Mouse (Mus musculus): ENCODE results near the gene Tns1.

Gene Tns1

GRCm38 (mm10) chr1:74031771-74032609 is 92.3 kb downstream of the Tns1 start:
- in situ Hi-C loops (cut with MboI): no loop called here

- in situ Hi-C loops (cut with MboI): no loop called here
Observed at GRCm38 (mm10) chr1:74030901-74031360, 93.3 kb downstream of the Tns1 start.

- in situ Hi-C loops (cut with MboI): no loop called here
Observed at GRCm38 (mm10) chr1:74030285-74030684, 94.0 kb downstream of the Tns1 start.

- in situ Hi-C loops (cut with MboI): no loop called here
Observed at GRCm38 (mm10) chr1:74029669-74030068, 94.6 kb downstream of the Tns1 start.

GRCm38 (mm10) chr1:74028881-74029266 is 95.4 kb downstream of the Tns1 start:
- in situ Hi-C loops (cut with MboI): no loop called here

GRCm38 (mm10) chr1:74028118-74028880 is 96.0 kb downstream of the Tns1 start:
- in situ Hi-C loops (cut with MboI): no loop called here

GRCm38 (mm10) chr1:74027559-74028091 is 96.6 kb downstream of the Tns1 start:
- in situ Hi-C loops (cut with MboI): no loop called here

GRCm38 (mm10) chr1:74026703-74027195 is 97.5 kb downstream of the Tns1 start:
- in situ Hi-C loops (cut with MboI): no loop called here

- in situ Hi-C loops (cut with MboI): no loop called here
Observed at GRCm38 (mm10) chr1:74025651-74026226, 98.5 kb downstream of the Tns1 start.

- in situ Hi-C loops (cut with MboI): no loop called here
Observed at GRCm38 (mm10) chr1:74025227-74025626, 99.0 kb downstream of the Tns1 start.

- in situ Hi-C loops (cut with MboI): no loop called here
Observed at GRCm38 (mm10) chr1:74024452-74025190, 99.6 kb downstream of the Tns1 start.

- in situ Hi-C loops (cut with MboI): no loop called here
Observed at GRCm38 (mm10) chr1:74022998-74023397, 101.3 kb downstream of the Tns1 start.

GRCm38 (mm10) chr1:74022536-74022935 is 101.7 kb downstream of the Tns1 start:
- in situ Hi-C loops (cut with MboI): no loop called here

GRCm38 (mm10) chr1:74020235-74020634 is 104.0 kb downstream of the Tns1 start:
- in situ Hi-C loops (cut with MboI): no loop called here

GRCm38 (mm10) chr1:74017399-74018172 is 106.7 kb downstream of the Tns1 start:
- in situ Hi-C loops (cut with MboI): no loop called here

- in situ Hi-C loops (cut with MboI): no loop called here
Observed at GRCm38 (mm10) chr1:74016618-74017017, 107.6 kb downstream of the Tns1 start.

GRCm38 (mm10) chr1:74015513-74016234 is 108.6 kb downstream of the Tns1 start:
- in situ Hi-C loops (cut with MboI): no loop called here

GRCm38 (mm10) chr1:74014538-74015327 is 109.5 kb downstream of the Tns1 start:
- in situ Hi-C loops (cut with MboI): no loop called here
